Mouse (Mus musculus) embryonic facial prominence, embryonic 15.5 days (tissue): ENCODE results near the gene Cntnap2. TPM values are rescaled to one million over a fixed set of nuclear protein-coding genes. Genes with fewer than 3 reads are reported as not detected.

Experiments used
- ATAC-seq: fragments of 200-750 bp; cut with Nextera tagmentation; 2 replicates; pipeline ENCODE4 v1.8.0; 2017; ENCODE audit warnings: low read depth, moderate TSS enrichment; ENCODE audit not compliant: insufficient number of reproducible peaks, low FRiP score, low TSS enrichment
- H3K27ac ChIP-seq: fragments of 300-500 bp; sonication (generic); replicated peaks from 2 replicates; pipeline ENCODE4 v1.5.1; 2015; ENCODE audit warnings: mild to moderate bottlenecking, inconsistent platforms
- H3K27me3 ChIP-seq: fragments of 300-500 bp; sonication (generic); 2 replicates; pipeline ENCODE4 v1.6.1; 2015; ENCODE audit warnings: inconsistent platforms
- H3K36me3 ChIP-seq: fragments of 300-500 bp; sonication (generic); 2 replicates; pipeline ENCODE4 v1.6.1; 2015; ENCODE audit warnings: mild to moderate bottlenecking, inconsistent platforms
- H3K4me1 ChIP-seq: fragments of 300-500 bp; sonication (generic); 2 replicates; pipeline ENCODE4 v1.6.1; 2015; ENCODE audit warnings: inconsistent platforms
- H3K4me2 ChIP-seq: fragments of 300-500 bp; sonication (generic); replicated peaks from 2 replicates; pipeline ENCODE4 v1.6.1; 2015; ENCODE audit warnings: mild to moderate bottlenecking, inconsistent platforms
- H3K4me3 ChIP-seq: fragments of 300-500 bp; sonication (generic); replicated peaks from 2 replicates; pipeline ENCODE4 v1.5.1; 2015; ENCODE audit warnings: mild to moderate bottlenecking, inconsistent platforms
- H3K9ac ChIP-seq: fragments of 300-500 bp; sonication (generic); 2 replicates; pipeline ENCODE4 v1.6.1; 2015; ENCODE audit warnings: inconsistent platforms
- H3K9me3 ChIP-seq: fragments of 300-500 bp; sonication (generic); replicated peaks from 2 replicates; pipeline ENCODE4 v1.6.1; 2016; ENCODE audit warnings: inconsistent platforms
- WGBS: fragments of 180-500 bp; shearing (Covaris S2); methylation state at CpG from one replicate; pipeline ENCODE4 v1.1.7; 2015; 5-methylcytosine and 5-hydroxymethylcytosine counted together
- polyA plus RNA-seq: library from polyadenylated mRNA; unstranded; fragments of >200 nt; fragmentation: Nextera tagmentation; extraction: Ambion mirVana; gene quantifications from 2 replicates; pipeline ENCODE4 v1.2.1, GENCODE M21; 2015

Gene Cntnap2
- polyA plus RNA-seq, 1 experiment from 2014 or later, result 1.5 TPM

DNA sequence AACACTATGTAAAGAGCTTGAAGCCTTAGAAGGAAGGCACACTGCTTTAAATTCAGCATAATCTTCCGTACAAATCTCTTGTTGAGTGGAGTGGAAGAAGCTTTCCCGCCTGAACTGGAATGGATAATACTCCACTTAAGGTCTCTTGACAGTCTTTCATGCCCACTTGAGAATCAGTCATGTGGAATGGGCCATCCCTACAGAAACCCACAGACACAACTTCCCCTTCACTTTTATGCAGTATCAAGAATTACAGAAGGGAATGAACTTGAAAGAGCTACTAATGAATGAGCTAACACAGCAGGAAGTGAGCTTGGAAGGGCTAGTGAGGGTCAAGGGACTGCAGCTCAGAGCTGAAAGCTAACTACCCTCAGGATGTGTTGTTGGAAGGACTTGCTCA lies 1021.1 kb downstream of the Cntnap2 start:
- no peaks in the 10 kb centered on the region for H3K36me3 ChIP-seq
- no peak for ATAC-seq

GRCm38 (mm10) chr6:46081432-46081831 lies 1022.3 kb downstream of the Cntnap2 start:
- Histone ChIP-seq H3K4me2 (no peak overlapping the region), H3K4me1 (no peaks in the 10 kb centered on the region), H3K9me3 (no peaks in the 10 kb centered on the region), H3K27ac (no peak overlapping the region), H3K27me3 (no peaks in the 10 kb centered on the region), H3K9ac (no peak overlapping the region), H3K4me3 (no peak overlapping the region), H3K36me3 (no peaks in the 10 kb centered on the region)
- no peak for ATAC-seq

More for the DNA sequence above, 1021.1 kb downstream of the Cntnap2 start:
- no peak overlapping the region for H3K9ac ChIP-seq
- H3K27ac ChIP-seq, result no peak overlapping the region
- no peaks in the 10 kb centered on the region for H3K9me3 ChIP-seq
- H3K27me3 ChIP-seq, result no peaks in the 10 kb centered on the region
- H3K4me2 ChIP-seq, result no peak overlapping the region
- WGBS, result 72% methylated on average over 2 of the region's 2 CpGs
- no peak overlapping the region for H3K4me3 ChIP-seq
- no peaks in the 10 kb centered on the region for H3K4me1 ChIP-seq

GRCm38 (mm10) chr6:46143189-46143841 lies 1084.2 kb downstream of the Cntnap2 start:
- no peak overlapping the region for H3K4me2 ChIP-seq
- WGBS, result 95% methylated on average over 1 of the region's 1 CpGs

GRCm38 (mm10) chr6:46166837-46167236 lies 1107.7 kb downstream of the Cntnap2 start:
- Histone ChIP-seq H3K4me1 (no peaks in the 10 kb centered on the region), H3K9me3 (no peaks in the 10 kb centered on the region), H3K27ac (no peak overlapping the region), H3K36me3 (no peaks in the 10 kb centered on the region), H3K4me3 (no peak overlapping the region), H3K4me2 (no peak overlapping the region), H3K27me3 (no peaks in the 10 kb centered on the region), H3K9ac (no peak overlapping the region)
- no peak for ATAC-seq
- 78% methylated on average over 1 of the region's 1 CpGs for WGBS

More at GRCm38 (mm10) chr6:46143189-46143841, 1084.2 kb downstream of the Cntnap2 start:
- Histone ChIP-seq H3K27me3 (no peaks in the 10 kb centered on the region), H3K9me3 (no peaks in the 10 kb centered on the region), H3K4me1 (no peaks in the 10 kb centered on the region), H3K9ac (no peak overlapping the region), H3K4me3 (no peak overlapping the region), H3K27ac (no peak overlapping the region), H3K36me3 (no peaks in the 10 kb centered on the region)
- no peak for ATAC-seq

GRCm38 (mm10) chr6:46197298-46197697 lies 1138.1 kb downstream of the Cntnap2 start:
- 83% methylated on average over 2 of the region's 2 CpGs for WGBS
- H3K4me2 ChIP-seq, result no peak overlapping the region

GRCm38 (mm10) chr6:46201828-46202227 lies 1142.7 kb downstream of the Cntnap2 start:
- H3K4me2 ChIP-seq, result no peak overlapping the region
- H3K4me1 ChIP-seq, result no peaks in the 10 kb centered on the region
- H3K4me3 ChIP-seq, result no peak overlapping the region
- ATAC-seq, result no peak
- no peaks in the 10 kb centered on the region for H3K9me3 ChIP-seq
- no peak overlapping the region for H3K9ac ChIP-seq
- H3K27me3 ChIP-seq, result no peaks in the 10 kb centered on the region
- 70% methylated on average over 4 of the region's 4 CpGs for WGBS
- no peak overlapping the region for H3K27ac ChIP-seq
- no peaks in the 10 kb centered on the region for H3K36me3 ChIP-seq

More at GRCm38 (mm10) chr6:46197298-46197697, 1138.1 kb downstream of the Cntnap2 start:
- no peak for ATAC-seq
- H3K4me1 ChIP-seq, result no peaks in the 10 kb centered on the region
- H3K36me3 ChIP-seq, result no peaks in the 10 kb centered on the region
- no peaks in the 10 kb centered on the region for H3K9me3 ChIP-seq
- H3K27me3 ChIP-seq, result no peaks in the 10 kb centered on the region
- H3K27ac ChIP-seq, result no peak overlapping the region
- no peak overlapping the region for H3K4me3 ChIP-seq
- H3K9ac ChIP-seq, result no peak overlapping the region

- 68% methylated on average over 2 of the region's 2 CpGs for WGBS
- H3K36me3 ChIP-seq, result no peaks in the 10 kb centered on the region
- no peak for ATAC-seq
- H3K27me3 ChIP-seq, result no peaks in the 10 kb centered on the region
- no peaks in the 10 kb centered on the region for H3K4me1 ChIP-seq
- H3K9ac ChIP-seq, result no peak overlapping the region
- H3K27ac ChIP-seq, result no peak overlapping the region
- no peaks in the 10 kb centered on the region for H3K9me3 ChIP-seq
- no peak overlapping the region for H3K4me2 ChIP-seq
- no peak overlapping the region for H3K4me3 ChIP-seq
Measured at GRCm38 (mm10) chr6:46205531-46205930, 1146.4 kb downstream of the Cntnap2 start.

GRCm38 (mm10) chr6:46232889-46233288 lies 1173.7 kb downstream of the Cntnap2 start:
- Histone ChIP-seq H3K9me3 (no peaks in the 10 kb centered on the region), H3K27ac (no peak overlapping the region), H3K36me3 (no peaks in the 10 kb centered on the region), H3K4me2 (no peak overlapping the region), H3K9ac (no peak overlapping the region), H3K4me3 (no peak overlapping the region), H3K4me1 (no peaks in the 10 kb centered on the region), H3K27me3 (no peaks in the 10 kb centered on the region)
- no peak for ATAC-seq
- 82% methylated on average over 1 of the region's 1 CpGs for WGBS

GRCm38 (mm10) chr6:46240349-46240748 lies 1181.2 kb downstream of the Cntnap2 start:
- no peak for ATAC-seq
- no peak overlapping the region for H3K4me2 ChIP-seq
- no peak overlapping the region for H3K27ac ChIP-seq
- no peaks in the 10 kb centered on the region for H3K36me3 ChIP-seq
- H3K4me1 ChIP-seq, result no peaks in the 10 kb centered on the region
- WGBS, result 59% methylated on average over 2 of the region's 2 CpGs
- H3K27me3 ChIP-seq, result no peaks in the 10 kb centered on the region
- no peak overlapping the region for H3K9ac ChIP-seq
- H3K4me3 ChIP-seq, result no peak overlapping the region
- no peaks in the 10 kb centered on the region for H3K9me3 ChIP-seq

- no peak for ATAC-seq
- 29% methylated on average over 1 of the region's 1 CpGs for WGBS
Measured at GRCm38 (mm10) chr6:46263171-46263570, 1204.0 kb downstream of the Cntnap2 start.

DNA sequence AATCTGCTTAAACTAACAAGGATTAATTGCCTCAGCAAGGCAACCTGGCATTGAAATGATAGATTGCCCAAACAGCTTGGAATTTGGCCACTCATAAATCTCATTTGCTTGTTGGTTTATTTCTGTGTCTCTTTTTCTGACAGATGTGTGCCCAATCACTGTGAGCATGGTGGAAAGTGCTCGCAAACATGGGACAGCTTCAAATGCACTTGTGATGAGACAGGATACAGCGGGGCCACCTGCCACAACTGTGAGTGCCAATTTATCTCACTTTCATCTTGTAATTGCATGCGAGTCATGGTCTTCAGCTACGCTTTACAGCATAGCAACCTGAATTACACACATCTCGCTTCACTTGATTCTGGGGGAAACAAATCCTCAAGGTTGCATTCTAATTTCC lies 1287.8 kb downstream of the Cntnap2 start:
- Histone ChIP-seq H3K4me3 (no peak overlapping the region), H3K27me3 (no peaks in the 10 kb centered on the region), H3K9ac (no peak overlapping the region), H3K4me1 (no peaks in the 10 kb centered on the region), H3K9me3 (no peaks in the 10 kb centered on the region), H3K27ac (no peak overlapping the region), H3K4me2 (no peak overlapping the region), H3K36me3 (no peaks in the 10 kb centered on the region)
- WGBS, result 72% methylated on average over 5 of the region's 5 CpGs
- ATAC-seq, result no peak

More at GRCm38 (mm10) chr6:46263171-46263570, 1204.0 kb downstream of the Cntnap2 start:
- H3K4me2 ChIP-seq, result no peak overlapping the region
- H3K9me3 ChIP-seq, result no peaks in the 10 kb centered on the region
- no peak overlapping the region for H3K9ac ChIP-seq
- H3K27ac ChIP-seq, result no peak overlapping the region
- H3K36me3 ChIP-seq, result no peaks in the 10 kb centered on the region
- no peaks in the 10 kb centered on the region for H3K27me3 ChIP-seq
- H3K4me1 ChIP-seq, result no peaks in the 10 kb centered on the region
- H3K4me3 ChIP-seq, result no peak overlapping the region

DNA sequence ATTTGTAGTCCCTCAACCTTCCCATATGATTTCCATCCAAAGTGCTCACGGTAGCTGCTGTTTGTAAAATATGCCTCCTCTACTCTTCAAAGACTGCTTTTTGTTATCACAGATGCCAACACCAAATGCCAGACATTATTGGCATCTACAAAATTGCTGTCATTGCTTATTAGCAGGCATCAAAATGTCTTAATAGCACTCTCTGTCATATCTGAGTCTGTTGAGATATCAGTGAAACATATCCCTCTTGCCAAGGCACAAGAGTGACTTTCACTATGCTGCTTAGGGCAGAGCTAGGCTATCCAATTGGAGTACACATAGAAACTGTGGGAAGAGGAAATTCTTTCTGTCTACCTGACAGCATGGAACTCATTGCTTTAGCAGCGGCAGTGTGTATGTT lies 1301.9 kb downstream of the Cntnap2 start:
- no peak overlapping the region for H3K4me3 ChIP-seq
- no peaks in the 10 kb centered on the region for H3K9me3 ChIP-seq
- WGBS, result 75% methylated on average over 2 of the region's 2 CpGs
- no peaks in the 10 kb centered on the region for H3K27me3 ChIP-seq
- no peak overlapping the region for H3K4me2 ChIP-seq
- no peaks in the 10 kb centered on the region for H3K4me1 ChIP-seq
- no peak overlapping the region for H3K27ac ChIP-seq
- no peak for ATAC-seq
- H3K36me3 ChIP-seq, result no peaks in the 10 kb centered on the region
- H3K9ac ChIP-seq, result no peak overlapping the region
